Mouse (Mus musculus) heart, embryonic 10.5 days (tissue): ENCODE data around the gene Hist1h4c. TPM values are rescaled to one million over a fixed set of nuclear protein-coding genes. Genes with fewer than 3 reads are reported as not detected.

Experiments
- DNase-seq: peaks from one replicate; pipeline ENCODE4 v3.0.0-alpha.2; 2017; ENCODE audit warnings: low spot score
- H3K27ac ChIP-seq: fragments of 300-500 bp; sonication (generic); 2 replicates; pipeline ENCODE4 v1.5.1; 2016; ENCODE audit warnings: mild to moderate bottlenecking
- H3K27me3 ChIP-seq: fragments of 300-500 bp; sonication (generic); 2 replicates; pipeline ENCODE4 v1.6.1; 2016; ENCODE audit warnings: mild to moderate bottlenecking; ENCODE audit not compliant: poor library complexity, insufficient read depth, severe bottlenecking
- H3K36me3 ChIP-seq: fragments of 300-500 bp; sonication (generic); 2 replicates; pipeline ENCODE4 v1.6.1; 2016; ENCODE audit warnings: mild to moderate bottlenecking, moderate library complexity
- H3K4me1 ChIP-seq: fragments of 300-500 bp; sonication (generic); 2 replicates; pipeline ENCODE4 v1.6.1; 2016; ENCODE audit warnings: mild to moderate bottlenecking
- H3K4me3 ChIP-seq: fragments of 300-500 bp; sonication (generic); 2 replicates; pipeline ENCODE4 v1.5.1; 2016; ENCODE audit warnings: mild to moderate bottlenecking, moderate library complexity
- H3K9me3 ChIP-seq: fragments of 300-500 bp; sonication (generic); 2 replicates; pipeline ENCODE4 v1.6.1; 2016; ENCODE audit warnings: mild to moderate bottlenecking, moderate library complexity
- WGBS: fragments of 180-500 bp; shearing (Covaris S2); methylation state at CpG from one replicate; pipeline ENCODE4 v1.1.7; 2016; 5-methylcytosine and 5-hydroxymethylcytosine counted together
- polyA plus RNA-seq: library from polyadenylated mRNA; unstranded; fragments of >200 nt; fragmentation: Nextera tagmentation; extraction: Ambion mirVana; gene quantifications from 2 replicates; pipeline ENCODE4 v1.2.1, GENCODE M21; 2016

Gene Hist1h4c
- polyA plus RNA-seq, 1 experiment from 2014 or later = 3.3 TPM

DNA sequence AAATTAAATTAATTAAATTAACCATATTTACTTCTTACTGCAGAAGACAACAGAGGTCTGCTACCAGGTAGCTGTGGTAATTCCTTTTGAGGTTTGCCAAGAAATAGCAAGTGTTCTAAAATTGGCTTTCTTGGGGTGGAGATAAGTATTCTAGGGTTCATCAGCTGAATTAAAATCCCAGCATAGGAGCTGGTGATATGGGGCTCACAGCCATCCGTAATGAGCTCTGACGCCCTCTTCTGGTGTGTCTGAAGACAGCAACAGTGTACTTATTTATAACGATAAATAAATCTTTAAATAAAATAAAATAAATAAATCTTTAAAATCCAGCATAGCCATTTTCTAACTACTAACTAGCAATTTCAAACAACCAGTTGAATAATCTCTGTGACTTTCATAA lies 1.5 kb upstream of the Hist1h4c start:
- no peaks in the 10 kb centered on the region for H3K36me3 ChIP-seq
- no peaks in the 10 kb centered on the region for H3K27me3 ChIP-seq
- H3K27ac ChIP-seq = no peak overlapping the region
- no peak for DNase-seq
- no peak overlapping the region for H3K4me3 ChIP-seq
- peaks cover 19% of the 10 kb centered on the region for H3K4me1 ChIP-seq
- WGBS = 59% methylated on average over 3 of the region's 3 CpGs
- H3K9me3 ChIP-seq = no peaks in the 10 kb centered on the region

DNA sequence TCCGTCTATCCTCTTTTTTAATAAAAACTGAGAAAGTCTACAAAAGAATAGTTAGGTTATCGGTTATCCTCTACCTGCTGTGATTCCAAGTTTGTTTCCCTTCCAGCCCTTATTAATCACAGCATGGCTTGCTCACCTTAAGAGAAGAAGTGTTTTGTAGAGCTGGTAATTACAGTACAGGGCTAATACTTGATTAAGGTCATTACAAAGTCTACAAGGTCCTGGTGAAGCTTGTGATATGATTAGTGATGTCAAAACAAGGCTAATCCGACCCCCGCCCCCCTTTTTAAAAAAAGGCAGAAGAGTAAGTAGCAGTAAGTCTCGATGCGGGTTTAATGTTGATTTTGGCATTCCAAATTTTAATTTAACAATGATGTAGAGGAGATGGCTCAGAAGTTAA lies 742 bp upstream of the Hist1h4c start:
- H3K9me3 ChIP-seq = no peaks in the 10 kb centered on the region
- peaks cover 19% of the 10 kb centered on the region for H3K4me1 ChIP-seq
- no peaks in the 10 kb centered on the region for H3K27me3 ChIP-seq
- no peak for DNase-seq
- peak overlapping the region; percentile 56; the same call in 1 of the 2 replicates for H3K4me3 ChIP-seq
- no peaks in the 10 kb centered on the region for H3K36me3 ChIP-seq
- H3K27ac ChIP-seq = peak overlapping the region; percentile 88
- WGBS = 64% methylated on average over 6 of the region's 6 CpGs

DNA sequence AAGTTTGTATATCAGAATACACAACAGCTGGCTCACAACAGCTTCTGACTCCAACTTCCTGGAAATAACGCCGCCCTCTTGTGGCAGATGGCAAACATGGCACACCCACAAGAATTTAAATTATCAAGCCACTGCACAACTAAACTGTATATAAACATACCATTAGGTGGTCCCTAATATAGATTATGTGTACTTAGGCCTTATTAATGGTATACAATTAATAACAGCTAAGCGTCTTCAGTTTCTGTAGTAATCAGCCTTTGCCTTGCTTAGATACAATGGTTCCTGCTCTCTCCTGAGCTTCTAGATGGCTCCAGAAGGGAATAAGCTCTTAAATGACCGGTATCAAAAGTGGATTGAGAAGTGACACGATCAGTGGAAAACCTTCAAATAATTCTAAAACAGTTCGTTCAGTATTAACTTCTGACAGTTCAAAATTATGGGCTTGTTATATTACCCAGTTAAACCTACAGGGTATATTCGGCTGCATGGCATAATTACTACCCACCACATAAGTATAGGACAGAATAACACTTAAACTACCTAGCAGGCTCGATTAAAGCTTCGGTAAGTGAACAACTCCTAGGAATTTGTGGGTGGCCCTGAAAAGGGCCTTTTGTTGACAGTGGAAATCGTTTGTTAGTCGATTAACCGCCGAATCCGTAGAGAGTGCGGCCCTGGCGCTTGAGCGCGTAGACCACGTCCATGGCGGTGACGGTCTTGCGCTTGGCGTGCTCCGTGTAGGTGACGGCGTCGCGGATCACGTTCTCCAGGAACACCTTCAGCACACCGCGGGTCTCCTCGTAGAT lies 559 bp downstream of the Hist1h4c start:
- H3K27me3 ChIP-seq = no peaks in the 10 kb centered on the region
- H3K4me1 ChIP-seq = peaks cover 19% of the 10 kb centered on the region
- no peaks in the 10 kb centered on the region for H3K36me3 ChIP-seq
- no peaks in the 10 kb centered on the region for H3K9me3 ChIP-seq
- peak overlapping the region; percentile 56 for H3K4me3 ChIP-seq
- H3K27ac ChIP-seq = peak overlapping the region; percentile 88
- no peak for DNase-seq
- WGBS = 1% methylated on average over 25 of the region's 32 CpGs

DNA sequence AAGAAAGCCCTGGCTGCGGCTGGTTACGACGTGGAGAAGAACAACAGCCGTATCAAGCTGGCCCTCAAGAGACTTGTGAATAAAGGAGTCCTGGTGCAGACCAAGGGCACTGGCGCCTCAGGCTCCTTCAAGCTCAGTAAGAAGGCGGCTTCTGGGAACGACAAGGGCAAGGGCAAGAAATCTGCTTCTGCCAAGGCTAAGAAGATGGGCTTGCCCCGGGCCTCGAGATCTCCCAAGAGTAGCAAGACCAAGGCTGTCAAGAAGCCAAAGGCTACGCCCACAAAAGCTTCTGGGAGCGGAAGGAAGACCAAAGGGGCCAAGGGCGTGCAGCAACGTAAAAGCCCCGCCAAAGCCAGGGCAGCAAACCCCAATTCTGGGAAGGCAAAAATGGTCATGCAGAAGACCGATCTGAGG lies 2.2 kb downstream of the Hist1h4c start:
- H3K27ac ChIP-seq = peak overlapping the region; percentile 71
- DNase-seq = no peak
- H3K4me1 ChIP-seq = peaks cover 19% of the 10 kb centered on the region
- H3K27me3 ChIP-seq = no peaks in the 10 kb centered on the region
- H3K4me3 ChIP-seq = peak overlapping the region; percentile 37
- H3K36me3 ChIP-seq = no peaks in the 10 kb centered on the region
- H3K9me3 ChIP-seq = no peaks in the 10 kb centered on the region
- 46% methylated on average over 15 of the region's 15 CpGs for WGBS

DNA sequence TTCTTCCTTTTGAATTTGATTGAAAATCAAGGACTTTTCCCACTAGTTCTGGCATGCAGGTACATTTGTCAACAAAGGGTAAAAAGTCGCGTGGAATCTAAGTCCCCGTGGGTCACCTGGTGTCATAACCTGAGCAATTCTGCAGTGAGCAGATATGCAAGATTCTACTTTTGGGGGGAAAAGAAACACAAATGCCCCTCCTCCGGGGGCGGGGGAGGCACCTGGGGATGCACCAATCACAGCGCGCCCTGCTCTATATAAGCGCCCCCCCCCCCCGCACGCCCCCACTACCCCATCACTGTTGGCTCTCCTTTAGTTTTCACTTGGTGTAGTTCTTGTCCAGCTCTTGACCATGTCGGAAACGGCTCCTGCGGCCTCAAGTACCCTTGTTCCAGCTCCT lies 2.7 kb downstream of the Hist1h4c start, which contains the start of gene Hist1h1t:
Gene Hist1h1t (plus strand): TSS at position 301 of the 400 bp plus-strand sequence.
- Histone ChIP-seq H3K4me3 (peak within 1 kb of the TSS; percentile 37), H3K27ac (peak within 1 kb of the TSS; percentile 71), H3K36me3 (no peaks in the 10 kb centered on the region), H3K4me1 (peaks cover 16% of the 10 kb centered on the region), H3K27me3 (no peaks in the 10 kb centered on the region), H3K9me3 (no peaks in the 10 kb centered on the region)
- WGBS = 35% methylated on average over 13 of the region's 13 CpGs
- DNase-seq = no peak

DNA sequence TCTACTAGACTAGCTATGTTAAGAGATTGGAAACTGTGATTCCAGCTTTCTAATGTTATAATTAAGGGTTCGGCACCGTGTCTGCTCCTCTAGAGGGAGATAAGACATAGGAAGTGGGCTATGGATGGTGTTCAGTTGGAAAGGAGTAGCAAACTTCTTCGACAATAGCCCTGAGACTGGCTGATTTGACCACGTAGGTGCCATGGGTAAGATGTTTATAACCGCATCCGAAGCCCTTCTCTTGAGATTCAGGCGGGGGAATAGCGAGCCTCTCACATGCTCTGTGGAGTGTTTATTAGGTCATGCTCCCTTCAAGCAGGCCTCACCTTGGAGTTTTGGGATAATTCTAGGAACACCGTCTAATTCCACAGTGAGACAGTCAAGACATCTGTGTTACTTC lies 3.3 kb downstream of the Hist1h4c start:
- DNase-seq = no peak
- no peaks in the 10 kb centered on the region for H3K27me3 ChIP-seq
- H3K27ac ChIP-seq = no peak overlapping the region
- H3K4me1 ChIP-seq = peaks cover 16% of the 10 kb centered on the region
- no peaks in the 10 kb centered on the region for H3K36me3 ChIP-seq
- H3K9me3 ChIP-seq = no peaks in the 10 kb centered on the region
- 92% methylated on average over 9 of the region's 9 CpGs for WGBS
- no peak overlapping the region for H3K4me3 ChIP-seq

DNA sequence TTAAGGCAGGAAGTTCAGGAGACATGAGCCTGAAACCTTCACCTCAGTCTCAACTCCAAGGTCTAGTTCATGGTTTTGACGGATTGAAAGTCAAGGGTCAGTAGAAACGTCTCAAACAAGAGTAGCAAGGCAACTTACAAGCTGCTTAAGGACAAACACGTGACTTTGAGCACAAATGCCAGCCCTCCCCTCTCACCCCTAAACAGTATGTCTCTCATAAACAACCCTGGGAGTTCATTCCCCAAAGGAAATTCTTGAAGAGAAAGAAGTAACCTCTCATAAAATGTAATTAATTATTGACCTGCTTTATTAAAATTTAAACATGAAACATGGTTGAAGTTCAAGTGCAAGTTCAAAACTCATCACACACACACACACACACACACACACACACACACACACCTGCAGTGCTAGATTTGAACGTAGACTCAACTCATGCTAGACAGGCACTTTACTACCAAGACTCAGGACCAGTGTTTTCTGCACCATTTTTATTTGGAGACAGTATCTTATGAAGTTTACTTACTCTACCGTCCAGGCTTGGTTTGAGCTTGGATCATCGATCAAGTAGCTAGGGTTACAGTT lies 4.3 kb downstream of the Hist1h4c start:
- Histone ChIP-seq H3K4me3 (no peak overlapping the region), H3K9me3 (no peaks in the 10 kb centered on the region), H3K27ac (no peak overlapping the region), H3K27me3 (no peaks in the 10 kb centered on the region), H3K4me1 (peaks cover 14% of the 10 kb centered on the region), H3K36me3 (no peaks in the 10 kb centered on the region)
- DNase-seq = no peak
- 83% methylated on average over 6 of the region's 6 CpGs for WGBS

DNA sequence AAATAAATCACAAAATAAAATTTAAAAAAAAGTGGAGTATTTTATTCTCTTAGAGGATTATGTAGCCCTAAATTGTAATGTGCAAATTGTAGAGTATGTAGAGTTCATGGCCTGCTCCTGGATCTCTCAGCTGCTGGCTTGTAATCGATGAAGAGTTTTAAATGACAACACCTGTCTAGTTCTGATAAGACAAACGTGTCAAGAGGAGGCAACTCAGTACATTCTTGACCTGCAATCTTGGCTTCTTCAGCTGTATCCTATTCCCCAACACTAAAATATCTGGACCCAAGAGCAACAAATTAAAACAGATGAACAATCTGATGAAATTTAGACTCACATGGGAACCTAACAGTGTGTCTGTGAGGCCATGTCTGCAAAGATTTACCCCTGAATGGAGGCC lies 8.8 kb downstream of the Hist1h4c start:
- Histone ChIP-seq H3K36me3 (no peaks in the 10 kb centered on the region), H3K9me3 (no peaks in the 10 kb centered on the region), H3K27me3 (no peaks in the 10 kb centered on the region), H3K27ac (no peak overlapping the region), H3K4me3 (no peak overlapping the region), H3K4me1 (peaks cover 5% of the 10 kb centered on the region; the same call in 1 of the 2 replicates)
- DNase-seq = no peak
- WGBS = 62% methylated on average over 2 of the region's 2 CpGs

DNA sequence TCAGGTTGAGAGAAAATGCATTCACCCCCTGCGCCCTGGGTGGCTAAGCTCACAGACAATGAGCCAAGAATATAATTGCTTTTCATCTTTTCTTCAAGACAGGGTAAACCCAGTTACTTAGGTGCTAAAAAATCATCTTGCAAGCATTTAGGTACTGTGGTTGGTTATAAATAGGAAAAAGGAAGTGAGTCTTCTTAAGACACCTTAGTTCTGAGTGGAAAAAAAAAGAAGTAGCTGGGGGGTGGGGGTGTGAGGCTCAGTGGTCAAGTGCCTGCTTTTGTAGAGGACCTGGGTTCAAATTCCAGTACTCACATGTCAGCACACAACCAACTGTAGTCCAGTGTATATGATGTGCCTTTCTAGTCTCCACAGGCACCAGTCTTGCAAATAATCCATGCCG lies 9.3 kb downstream of the Hist1h4c start:
- H3K27me3 ChIP-seq = no peaks in the 10 kb centered on the region
- no peak overlapping the region for H3K27ac ChIP-seq
- no peaks in the 10 kb centered on the region for H3K9me3 ChIP-seq
- no peak for DNase-seq
- WGBS = 86% methylated on average over 2 of the region's 2 CpGs
- H3K36me3 ChIP-seq = no peaks in the 10 kb centered on the region
- peaks cover 5% of the 10 kb centered on the region; the same call in 1 of the 2 replicates for H3K4me1 ChIP-seq
- H3K4me3 ChIP-seq = no peak overlapping the region

DNA sequence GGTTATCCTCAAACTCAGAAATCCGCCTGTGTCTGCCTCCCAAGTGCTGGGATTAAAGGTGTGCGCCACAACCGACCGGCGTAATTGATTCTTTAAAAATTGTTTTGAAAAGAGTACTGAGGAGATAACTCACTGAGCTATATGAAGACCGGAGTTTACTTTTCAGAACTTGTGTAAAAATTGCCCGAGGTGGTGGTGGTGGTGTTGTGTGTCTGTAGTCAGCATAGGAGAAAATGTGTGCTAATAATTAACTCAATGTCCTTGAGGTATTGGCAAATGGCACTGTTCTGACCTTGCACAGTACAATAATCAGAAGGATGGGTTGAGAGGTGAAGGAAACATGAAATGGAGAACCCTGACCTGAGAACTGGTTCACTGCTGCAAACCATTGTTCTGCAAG lies 10.3 kb downstream of the Hist1h4c start:
- no peak for DNase-seq
- Histone ChIP-seq H3K9me3 (no peaks in the 10 kb centered on the region), H3K27me3 (no peaks in the 10 kb centered on the region), H3K4me3 (no peak overlapping the region), H3K4me1 (peaks cover 5% of the 10 kb centered on the region; the same call in 1 of the 2 replicates), H3K27ac (no peak overlapping the region), H3K36me3 (no peaks in the 10 kb centered on the region)
- 92% methylated on average over 7 of the region's 7 CpGs for WGBS

DNA sequence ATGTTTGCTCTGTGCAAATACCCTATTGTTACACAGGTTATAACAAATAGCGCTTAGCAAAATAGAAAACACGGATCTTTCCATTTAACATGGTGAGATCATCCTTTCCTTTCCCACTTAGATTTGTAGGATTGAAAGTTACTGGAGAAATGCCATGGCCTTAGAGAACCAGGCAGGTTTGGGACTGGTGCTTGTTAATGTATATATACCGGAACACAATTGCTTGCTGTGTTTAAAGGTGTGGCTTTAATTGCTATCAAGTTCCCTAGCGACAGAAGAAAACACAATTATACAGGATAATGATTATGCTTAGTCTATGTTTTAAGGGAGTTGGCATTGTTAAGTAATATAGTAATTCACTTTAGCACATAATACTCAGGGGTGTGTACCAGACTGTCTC lies 11.1 kb downstream of the Hist1h4c start:
- no peaks in the 10 kb centered on the region for H3K36me3 ChIP-seq
- peaks cover 9% of the 10 kb centered on the region for H3K4me1 ChIP-seq
- no peak for DNase-seq
- 85% methylated on average over 4 of the region's 4 CpGs for WGBS
- H3K9me3 ChIP-seq = no peaks in the 10 kb centered on the region
- no peaks in the 10 kb centered on the region for H3K27me3 ChIP-seq
- H3K27ac ChIP-seq = no peak overlapping the region
- no peak overlapping the region for H3K4me3 ChIP-seq

DNA sequence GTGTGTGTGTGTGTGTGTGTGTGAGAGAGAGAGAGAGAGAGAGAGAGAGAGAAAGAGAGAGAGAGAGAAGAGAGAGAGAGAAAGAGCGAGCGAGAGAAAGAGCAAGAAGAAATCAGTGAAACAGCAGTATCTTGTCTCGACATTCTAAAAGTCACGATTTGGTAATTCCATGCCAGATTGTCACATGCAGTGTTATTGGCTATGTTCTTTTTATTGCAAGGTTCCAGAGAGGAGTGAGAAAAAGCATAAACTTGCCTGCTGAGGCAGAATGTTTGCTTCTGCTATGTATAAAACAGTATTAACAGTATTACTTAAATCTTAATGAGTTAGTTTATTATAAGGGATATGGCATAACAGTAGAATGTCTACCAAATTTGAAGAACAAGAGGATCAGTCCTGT lies 12.3 kb downstream of the Hist1h4c start:
- Histone ChIP-seq H3K27me3 (no peaks in the 10 kb centered on the region), H3K36me3 (no peaks in the 10 kb centered on the region), H3K27ac (peak overlapping the region; percentile 87), H3K4me1 (peaks cover 9% of the 10 kb centered on the region), H3K9me3 (no peaks in the 10 kb centered on the region), H3K4me3 (peak overlapping the region; percentile 55; the same call in 1 of the 2 replicates)
- 67% methylated on average over 4 of the region's 4 CpGs for WGBS
- DNase-seq = no peak

DNA sequence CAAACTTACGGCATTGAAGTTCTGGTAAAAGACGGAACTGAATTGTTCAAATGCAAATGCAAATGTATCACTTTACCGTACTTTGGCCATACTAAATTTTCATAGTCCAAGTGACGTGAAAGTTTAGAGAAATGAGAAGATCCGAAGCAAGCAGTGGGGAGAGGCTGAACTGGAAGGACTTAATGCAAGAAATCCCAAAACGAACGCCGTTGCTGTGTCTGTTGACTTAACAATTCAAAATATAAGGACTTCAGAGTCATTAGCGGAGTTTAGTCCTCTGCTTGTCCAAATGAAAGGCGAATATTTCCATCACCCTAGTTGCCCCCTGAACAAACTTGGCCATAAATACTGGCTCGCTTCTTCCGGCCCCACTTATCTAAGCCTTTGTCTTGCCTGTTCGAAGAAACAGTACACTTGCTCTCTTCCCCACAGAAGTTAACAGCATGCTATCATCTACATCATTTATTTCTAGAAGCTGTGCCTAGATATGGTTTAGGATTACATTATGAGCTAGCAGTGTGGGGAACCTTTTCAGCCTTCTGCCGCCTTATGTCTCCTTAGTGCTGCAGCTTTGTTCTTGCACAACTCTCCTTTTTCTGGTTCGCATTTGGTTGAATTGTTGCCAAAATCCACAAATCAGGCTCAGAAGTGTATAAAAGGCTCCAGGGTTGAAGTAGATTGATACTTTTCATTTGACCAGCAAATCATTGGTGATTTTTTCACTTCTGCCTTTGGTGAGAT lies 13.0 kb downstream of the Hist1h4c start:
- peak overlapping the region; percentile 87 for H3K27ac ChIP-seq
- no peak for DNase-seq
- peak overlapping the region; percentile 55 for H3K4me3 ChIP-seq
- peaks cover 9% of the 10 kb centered on the region for H3K4me1 ChIP-seq
- no peaks in the 10 kb centered on the region for H3K9me3 ChIP-seq
- H3K36me3 ChIP-seq = no peaks in the 10 kb centered on the region
- WGBS = 17% methylated on average over 15 of the region's 15 CpGs
- H3K27me3 ChIP-seq = no peaks in the 10 kb centered on the region
